Mouse (Mus musculus): ENCODE data around the gene Abcb5.
A peak's percentile ranks its signal among the peaks of the same experiment; 100 is the strongest.
"Not testable (repeated sequence)": the region's sequence is repeated elsewhere in the genome, so short reads cannot be mapped to it uniquely, and the experiment has no call there.

Abcb5 gene

DNA sequence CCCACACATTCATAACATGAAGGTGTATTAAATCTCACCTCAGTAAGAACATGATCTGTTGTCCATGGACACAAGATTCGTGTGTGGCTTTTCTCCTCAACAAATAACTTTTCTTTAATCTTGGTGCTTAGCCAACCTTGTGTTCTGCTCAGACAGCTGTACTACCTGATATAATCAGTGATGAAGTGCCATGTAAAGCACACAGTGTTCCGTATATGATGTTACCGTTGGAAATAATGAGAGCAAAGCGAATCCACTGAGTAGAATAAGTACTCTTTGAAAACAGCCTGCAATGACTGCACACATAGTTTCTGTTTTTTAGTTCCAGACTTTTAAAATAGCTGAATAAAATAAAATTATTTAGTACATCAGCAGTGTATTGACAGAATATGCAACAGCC, at the start of gene Abcb5:
Gene Abcb5, minus strand, starts transcription at position 101 of the 400 bp plus-strand sequence.
- no peak for DNase-seq (ENCODE audit: low read depth)

GRCm38 (mm10) chr12:118999230-118999629, 33.0 kb upstream of the Abcb5 start:
- DNase-seq (ENCODE audit: low read depth), result no peak

GRCm38 (mm10) chr12:118994328-118995166, 28.3 kb upstream of the Abcb5 start:
- no peak for DNase-seq (ENCODE audit: low read depth)

- DNase-seq (ENCODE audit: low read depth), result peak; percentile 44
Observed at GRCm38 (mm10) chr12:118984852-118985251, 18.6 kb upstream of the Abcb5 start.

DNA sequence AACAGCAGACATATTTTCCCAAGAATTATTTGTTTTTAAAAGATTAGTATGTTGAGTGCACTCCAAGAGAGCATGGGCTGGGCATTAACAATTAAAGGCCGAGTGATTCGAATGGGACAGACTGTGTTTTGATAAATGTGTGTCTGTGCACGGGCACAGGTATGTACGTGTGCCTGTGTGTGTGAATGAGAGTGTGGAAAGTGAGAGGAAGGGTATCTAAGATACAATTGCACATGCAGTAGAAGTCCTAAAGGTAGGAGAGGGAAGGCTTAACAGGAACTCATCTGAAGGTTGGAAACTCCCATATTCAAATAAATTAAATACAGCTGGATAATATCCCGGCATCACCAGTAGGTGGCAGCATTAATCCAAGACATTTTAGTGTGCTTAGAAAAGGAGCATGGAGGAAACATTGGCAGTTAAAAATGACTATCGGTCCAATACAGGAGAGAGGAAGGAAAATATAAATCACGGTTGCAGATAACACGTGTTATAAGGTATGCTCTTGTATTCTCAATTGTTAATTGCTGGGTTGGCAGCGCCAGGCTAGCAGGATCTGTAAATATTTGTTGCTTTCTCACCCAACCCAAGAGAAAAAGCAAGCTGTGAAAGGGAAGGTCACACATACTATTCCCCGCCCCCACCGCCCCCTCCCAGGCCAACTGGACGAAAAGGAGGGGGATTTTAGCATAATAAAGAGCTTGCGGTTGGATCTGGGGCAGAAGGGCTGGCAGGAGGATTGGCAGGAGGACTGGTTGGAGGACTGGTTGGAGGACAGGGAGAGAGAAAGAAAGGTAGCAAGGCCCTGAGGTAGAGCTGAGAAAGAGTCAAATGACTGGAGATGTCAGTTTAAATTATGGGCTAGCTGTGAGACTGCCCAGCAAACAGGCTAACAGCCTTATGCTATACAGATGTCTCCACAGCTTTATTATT, 35.6 kb downstream of the Abcb5 start:
- peak; percentile 41 for DNase-seq (ENCODE audit: low read depth)

GRCm38 (mm10) chr12:118926813-118927281, 39.4 kb downstream of the Abcb5 start:
- peak; percentile 20 for DNase-seq (ENCODE audit: low read depth)

DNA sequence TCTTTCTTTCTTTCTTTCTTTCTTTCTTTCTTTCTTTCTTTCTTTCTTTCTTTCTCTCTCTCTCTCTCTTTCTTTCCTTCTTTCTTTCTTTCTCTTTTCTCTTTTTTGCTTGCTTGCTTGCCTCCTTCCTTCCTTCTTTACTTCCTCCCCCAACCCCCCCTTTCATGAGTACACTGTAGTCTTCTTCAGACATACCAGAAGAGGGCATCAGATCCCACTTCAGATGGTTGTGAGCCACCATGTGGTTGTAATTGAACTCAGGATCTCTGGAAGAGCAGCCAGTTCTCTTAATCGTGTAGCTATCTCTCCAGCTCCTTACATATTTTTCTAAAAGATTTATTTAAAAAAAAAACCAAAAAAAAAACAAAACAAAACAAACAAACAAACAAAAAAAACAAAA, 42.3 kb downstream of the Abcb5 start:
- DNase-seq (ENCODE audit: low read depth), result not testable (repeated sequence)

GRCm38 (mm10) chr12:118917771-118918170, 48.5 kb downstream of the Abcb5 start:
- DNase-seq (ENCODE audit: low read depth), result no peak

DNA sequence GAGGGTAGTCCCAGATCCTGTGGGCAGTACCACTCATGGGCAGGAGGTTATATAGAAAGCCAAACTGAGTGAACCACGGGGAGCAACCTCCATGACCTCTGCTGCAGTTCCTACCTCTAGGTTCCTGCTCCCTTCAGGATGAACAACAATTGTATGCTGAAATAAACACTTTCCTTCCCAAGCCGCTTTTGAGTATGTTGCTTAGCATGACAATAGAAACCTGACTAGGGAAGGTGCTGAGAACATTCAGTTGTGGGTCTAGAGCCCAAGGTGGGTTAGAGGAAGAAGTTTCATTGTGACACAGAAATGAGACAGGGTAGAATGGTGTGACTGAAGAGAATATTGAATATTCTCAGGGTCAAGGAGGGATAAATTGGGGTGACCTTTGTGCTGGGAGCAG, 55.9 kb downstream of the Abcb5 start:
- DNase-seq (ENCODE audit: low read depth), result no peak

DNA sequence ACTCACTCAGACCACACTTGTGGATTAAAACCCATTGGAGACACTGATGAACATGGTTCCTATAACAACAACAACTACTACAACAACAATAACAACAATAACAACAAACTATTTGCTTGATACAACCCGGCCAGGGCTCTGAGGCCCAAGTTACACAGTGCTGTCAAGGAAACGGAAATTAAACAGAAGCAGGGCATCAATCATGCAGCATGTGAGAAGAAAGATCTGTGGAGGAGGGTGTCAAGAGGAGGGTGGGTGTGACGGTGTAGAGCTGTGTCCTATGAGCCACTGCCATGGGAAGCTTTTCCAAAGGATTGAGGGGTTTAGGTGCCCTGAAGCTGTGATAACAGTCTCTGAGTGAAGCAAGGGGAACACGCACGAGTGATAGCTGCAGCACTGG, 64.0 kb downstream of the Abcb5 start:
- DNase-seq (ENCODE audit: low read depth), result no peak

GRCm38 (mm10) chr12:118887964-118888363, 78.3 kb downstream of the Abcb5 start:
- DNase-seq (ENCODE audit: low read depth), result no peak

DNA sequence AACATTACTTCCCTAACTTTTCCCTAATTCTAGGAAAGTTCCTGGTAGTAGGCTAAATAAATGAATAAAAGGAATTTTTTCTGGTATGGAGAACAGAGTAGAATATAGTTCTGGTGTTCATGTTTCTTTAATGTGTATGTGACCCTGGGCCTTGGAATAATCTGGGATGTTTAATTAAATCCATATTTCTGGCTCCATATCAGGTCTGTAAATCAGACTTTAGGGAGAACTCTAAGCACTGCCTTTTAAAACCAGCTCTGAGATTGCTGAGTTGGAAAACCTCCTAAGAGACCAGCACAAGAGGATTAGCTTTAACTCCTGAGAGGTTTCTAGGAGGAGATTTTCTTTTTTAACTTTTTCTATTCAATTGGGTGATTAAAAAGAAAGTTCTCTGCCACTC, 83.4 kb downstream of the Abcb5 start:
- DNase-seq (ENCODE audit: low read depth), result no peak

DNA sequence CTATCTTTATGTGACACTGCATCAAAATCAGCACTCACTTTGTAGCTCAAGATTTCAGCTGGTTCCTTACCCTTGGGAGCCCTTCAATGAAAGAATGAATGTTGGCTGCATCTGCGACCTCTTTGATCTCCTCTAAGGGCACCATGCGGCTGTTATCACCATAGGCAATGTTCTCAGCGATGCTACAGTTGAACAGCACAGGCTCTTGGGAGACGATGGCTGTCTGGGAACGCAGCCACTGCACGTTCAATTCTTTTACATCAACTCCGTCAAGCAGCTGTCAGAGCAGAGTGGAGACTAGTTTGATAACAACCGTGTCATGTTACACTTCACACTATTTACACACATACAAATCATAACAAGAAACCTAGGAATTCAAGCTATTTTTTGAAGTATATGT, 93.5 kb downstream of the Abcb5 start:
- no peak for DNase-seq (ENCODE audit: low read depth)

DNA sequence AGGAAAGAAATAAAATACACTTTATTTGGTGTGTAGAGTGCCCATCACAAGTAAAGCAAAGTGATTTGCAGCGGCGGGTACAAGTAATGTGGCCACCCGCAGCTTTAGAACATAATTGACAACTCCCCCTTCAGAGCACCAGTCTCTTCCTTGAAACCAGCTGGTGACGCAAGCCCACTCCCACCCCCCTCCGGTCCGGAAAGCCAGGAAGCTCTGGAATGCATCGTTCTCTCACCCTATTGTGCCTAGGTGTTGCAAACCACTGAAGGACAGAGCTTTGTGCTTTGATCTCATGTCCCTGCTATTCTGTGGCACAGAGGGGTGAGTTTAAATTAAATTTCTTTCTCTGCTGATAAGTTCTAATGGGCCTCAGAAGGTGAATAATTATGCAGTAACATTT, 110.1 kb downstream of the Abcb5 start:
- no peak for DNase-seq (ENCODE audit: low read depth)

GRCm38 (mm10) chr12:118854831-118855453, 111.3 kb downstream of the Abcb5 start:
- no peak for DNase-seq (ENCODE audit: low read depth)

DNA sequence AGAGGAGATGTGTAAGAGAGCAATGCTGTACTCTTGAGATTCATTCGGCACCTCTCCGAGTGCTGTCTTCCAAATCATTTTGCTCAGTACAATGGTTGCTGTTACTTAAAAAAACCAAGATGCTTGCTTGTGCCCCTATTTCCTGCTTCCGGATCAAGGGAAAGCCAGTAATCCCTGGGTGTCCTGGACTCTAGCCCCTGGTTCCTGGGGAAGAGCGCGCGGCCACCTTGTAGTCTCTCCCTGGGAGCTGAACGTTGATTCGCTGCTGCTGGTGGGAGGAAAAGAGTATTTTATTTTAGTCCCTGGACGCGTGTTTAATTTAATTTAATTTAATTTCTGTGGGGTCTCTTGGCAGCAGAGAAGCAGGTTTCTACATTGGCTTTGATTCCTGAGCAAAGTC, 111.8 kb downstream of the Abcb5 start:
- DNase-seq (ENCODE audit: low read depth), result no peak

DNA sequence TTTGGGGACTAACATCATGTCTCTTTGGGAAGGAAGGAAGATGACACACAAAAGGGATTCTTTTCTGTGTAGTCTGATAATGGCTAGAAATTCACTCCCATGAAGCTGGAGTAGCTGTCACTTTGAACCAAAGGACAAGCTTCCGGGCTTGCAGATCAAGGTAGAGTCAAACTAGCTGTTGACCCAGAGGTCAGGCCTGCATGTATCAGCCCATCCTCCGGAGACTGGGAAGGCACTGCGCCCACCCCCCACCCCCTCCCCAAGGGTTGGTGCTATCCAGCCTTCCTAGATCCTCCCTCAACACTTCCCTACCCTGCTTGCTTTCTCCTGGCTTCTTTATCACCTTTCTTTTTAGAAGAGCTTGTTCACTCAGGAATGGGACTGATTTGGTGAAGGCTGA, 112.9 kb downstream of the Abcb5 start:
- no peak for DNase-seq (ENCODE audit: low read depth)

DNA sequence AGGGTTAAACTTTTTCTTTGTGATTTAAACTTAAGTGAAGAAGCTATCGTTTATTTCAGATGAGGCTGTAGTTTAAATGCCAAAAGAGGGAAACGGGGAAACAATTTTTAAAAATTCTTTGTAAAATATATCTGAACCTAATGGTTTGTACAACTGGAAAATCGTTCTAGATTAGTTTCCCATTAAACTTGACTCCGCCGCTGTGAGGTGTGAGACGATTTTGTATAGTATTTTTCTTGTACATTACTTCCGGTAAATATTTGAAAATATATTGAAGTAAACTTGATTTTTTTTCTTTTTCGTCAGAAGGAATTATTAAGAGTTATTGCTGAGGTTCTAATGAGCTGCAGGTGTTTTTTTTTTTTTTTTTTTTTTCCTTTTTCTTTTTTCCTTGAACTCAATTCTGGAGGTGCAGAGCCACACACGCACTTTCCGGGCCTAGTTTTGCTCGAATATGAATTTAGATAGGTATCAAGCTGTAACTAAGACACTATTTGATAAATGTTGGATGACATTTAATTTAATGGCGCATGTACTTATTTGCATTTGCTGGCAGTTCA, 115.3 kb downstream of the Abcb5 start:
- no peak for DNase-seq (ENCODE audit: low read depth)

GRCm38 (mm10) chr12:118849996-118850395, 116.2 kb downstream of the Abcb5 start:
- DNase-seq (ENCODE audit: low read depth), result no peak

- DNase-seq (ENCODE audit: low read depth), result no peak
Observed at GRCm38 (mm10) chr12:118849203-118849861, 116.9 kb downstream of the Abcb5 start.

- DNase-seq (ENCODE audit: low read depth), result no peak
Observed at GRCm38 (mm10) chr12:118848496-118849202, 117.6 kb downstream of the Abcb5 start.
